In the genomic region with DNA sequence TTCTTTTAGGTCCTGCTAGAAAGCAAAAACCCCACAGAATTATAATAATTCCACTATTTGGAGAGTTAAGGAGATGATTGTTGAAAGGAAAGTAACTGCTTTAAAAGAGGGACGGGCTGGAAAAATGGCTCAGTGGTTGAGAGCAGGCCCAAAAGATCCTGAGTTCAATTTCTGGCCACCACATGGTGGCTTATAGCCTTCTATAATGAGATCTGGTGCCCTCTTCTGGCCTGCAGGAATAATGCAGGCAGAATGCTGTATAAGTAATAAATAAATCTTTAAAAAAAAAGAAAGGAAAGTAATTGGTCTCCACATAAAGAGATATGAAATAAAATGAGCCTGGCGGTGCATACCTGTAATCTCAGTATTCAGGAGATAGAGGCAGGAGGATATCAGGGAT, we compare ENCODE assay signal across 8 mouse cellular contexts. TPM values are rescaled to one million over a fixed set of nuclear protein-coding genes. Genes with fewer than 3 reads are reported as not detected.
DNase-seq lines count a peak whose midpoint lies in the region; ATAC-seq and TF ChIP-seq lines count a peak whose summit lies in the region.

No protein-coding gene starts in this region.

- H3K27ac ChIP-seq in kidney, adult 2 months (ENCODE audit: insufficient read depth, low read depth, low read length) = no peak overlapping the region
- no peak overlapping the region for H3K27ac ChIP-seq in kidney, embryonic 14.5 days (ENCODE audit: low read depth, low read length)
- no peak overlapping the region for H3K27ac ChIP-seq in limb, embryonic 10.5 days

- no peak for TF ChIP-seq POLR2A in kidney, adult 2 months (IDR thresholded peaks at IDR 0.05; ENCODE audit: low read depth, low read length)

- ATAC-seq in kidney, embryonic 14.5 days (ENCODE audit: low FRiP score, low TSS enrichment) = no peak
- ATAC-seq in granulocyte monocyte progenitor cell, adult 5-6 weeks (replicated peaks; ENCODE audit: poor library complexity, severe bottlenecking) = no peak

- peak; percentile 29; the same call in 1 of the 2 replicates for TF ChIP-seq CTCF in kidney, adult 2 months (conservative IDR thresholded peaks at IDR 0.05; ENCODE audit: insufficient read depth, insufficient read length, low read depth, low read length)
- peak; percentile 57 for TF ChIP-seq CTCF in E14TG2a.4 (conservative IDR thresholded peaks at IDR 0.05; ENCODE audit: low read length)

- H3K4me1 ChIP-seq in kidney, adult 2 months (ENCODE audit: control insufficient read depth, insufficient read depth, low read length) = peaks cover 2% of the 10 kb centered on the region; the same call in 1 of the 2 replicates
- no peaks in the 10 kb centered on the region; the same call in 1 of the 2 replicates for H3K4me1 ChIP-seq in kidney, embryonic 14.5 days (ENCODE audit: control insufficient read depth, insufficient read depth, low read length)
- H3K4me1 ChIP-seq in E14TG2a.4 (replicated peaks; ENCODE audit: low read depth, low read length) = peaks cover 31% of the 10 kb centered on the region
- 0 out of 2 replicates have a peak, but pooled peaks cover 5% of the 10 kb centered on the region for H3K4me1 ChIP-seq in limb, embryonic 10.5 days

- H3K9me3 ChIP-seq in kidney, embryonic 14.5 days (ENCODE audit: control insufficient read depth, low read length) = no peaks in the 10 kb centered on the region
- H3K9me3 ChIP-seq in E14TG2a.4 (ENCODE audit: low read length) = no peaks in the 10 kb centered on the region
- H3K9me3 ChIP-seq in limb, embryonic 10.5 days (replicated peaks) = no peaks in the 10 kb centered on the region

- peak; percentile 61 for DNase-seq in kidney, adult 2 months
- DNase-seq in adrenal gland, postnatal 25 days = peak; percentile 16
- DNase-seq in heart, adult 9 months (ENCODE audit: low spot score in 2 of 2) = peak; percentile 13 to 22
- DNase-seq in limb, embryonic 10.5 days (ENCODE audit: low spot score) = peak; percentile 40
- peak; percentile 39 for DNase-seq in right cerebral cortex, postnatal 4 days

- no peak overlapping the region for H3K4me2 ChIP-seq in kidney, embryonic 14.5 days (replicated peaks; ENCODE audit: low read depth, low read length)

- no peaks in the 10 kb centered on the region for H3K36me3 ChIP-seq in kidney, adult 2 months (ENCODE audit: control insufficient read depth, insufficient read depth, low read length)
- no peaks in the 10 kb centered on the region for H3K36me3 ChIP-seq in kidney, embryonic 14.5 days (ENCODE audit: control insufficient read depth, insufficient read depth, low read length)
- H3K36me3 ChIP-seq in E14TG2a.4 (ENCODE audit: insufficient read depth, low read length) = peaks cover 10% of the 10 kb centered on the region
- peaks cover 7% of the 10 kb centered on the region; the same call in 1 of the 2 replicates for H3K36me3 ChIP-seq in limb, embryonic 10.5 days

- no peaks in the 10 kb centered on the region for H3K27me3 ChIP-seq in kidney, adult 2 months (replicated peaks; ENCODE audit: control insufficient read depth, insufficient read depth, low read length)
- H3K27me3 ChIP-seq in kidney, embryonic 14.5 days (ENCODE audit: control insufficient read depth, insufficient read depth, low read length) = no peaks in the 10 kb centered on the region
- no peaks in the 10 kb centered on the region for H3K27me3 ChIP-seq in E14TG2a.4 (ENCODE audit: insufficient read depth, low read length)
- H3K27me3 ChIP-seq in limb, embryonic 10.5 days (ENCODE audit: low read depth, poor library complexity, severe bottlenecking) = peaks cover 36% of the 10 kb centered on the region

- H3K9ac ChIP-seq in kidney, embryonic 14.5 days (ENCODE audit: low read depth, low read length) = no peak overlapping the region

- no peak overlapping the region for H3K4me3 ChIP-seq in kidney, adult 2 months (ENCODE audit: insufficient read depth, low read depth, low read length)
- H3K4me3 ChIP-seq in kidney, embryonic 14.5 days (ENCODE audit: low read length) = no peak overlapping the region
- peak overlapping the region; percentile 71; the same call in 1 of the 2 replicates for H3K4me3 ChIP-seq in E14TG2a.4 (replicated peaks; ENCODE audit: low read length)
- H3K4me3 ChIP-seq in limb, embryonic 10.5 days = no peak overlapping the region

- whole genome bisulfite sequencing in kidney, adult 2 months = 15% methylated on average over 2 of the region's 2 CpGs
- 29% methylated on average over 2 of the region's 2 CpGs for WGBS in kidney, embryonic 14.5 days
- WGBS in limb, embryonic 10.5 days = 17% methylated on average over 2 of the region's 2 CpGs

RNA-seq across cellular contexts. Expression of a gene that starts 1.5 kb away (rescaled TPM):
- polyA plus RNA-seq in kidney, adult 2 months (2012; rRNA removed) = 11.8 and 16.4 TPM in 2 replicates
- polyA plus RNA-seq in kidney, embryonic 14.5 days (2014; fragmentation: Nextera tagmentation; extraction: Ambion mirVana) = 52.9 and 73.0 TPM in 2 replicates
- total RNA-seq in adrenal gland, postnatal 25 days (2021) = 43.5 and 50.5 TPM in 2 replicates
- polyA plus RNA-seq in limb, embryonic 10.5 days (2016; fragmentation: Nextera tagmentation; extraction: Ambion mirVana) = 41.6 and 51.5 TPM in 2 replicates
- 67.4 and 69.3 TPM in 2 replicates for total RNA-seq in granulocyte monocyte progenitor cell, adult 5-6 weeks (2014; fragmentation: Nextera tagmentation)
- 107 and 136 TPM in 2 replicates for total RNA-seq in granulocyte monocyte progenitor cell, adult 5-6 weeks (2017)

RNA-seq across cellular contexts. Expression of a gene that starts 2.3 kb away (rescaled TPM):
- polyA plus RNA-seq in kidney, adult 2 months (2012; rRNA removed) = 532 and 542 TPM in 2 replicates
- 425 and 672 TPM in 2 replicates for polyA plus RNA-seq in kidney, embryonic 14.5 days (2014; fragmentation: Nextera tagmentation; extraction: Ambion mirVana)
- total RNA-seq in adrenal gland, postnatal 25 days (2021) = 355 and 360 TPM in 2 replicates
- 335 and 385 TPM in 2 replicates for polyA plus RNA-seq in limb, embryonic 10.5 days (2016; fragmentation: Nextera tagmentation; extraction: Ambion mirVana)
- total RNA-seq in granulocyte monocyte progenitor cell, adult 5-6 weeks (2014; fragmentation: Nextera tagmentation) = 400 and 470 TPM in 2 replicates
- total RNA-seq in granulocyte monocyte progenitor cell, adult 5-6 weeks (2017) = 522 and 568 TPM in 2 replicates

RNA-seq across cellular contexts. Expression of a gene that starts 13.9 kb away (rescaled TPM):
- 4.4 and 5.0 TPM in 2 replicates for polyA plus RNA-seq in kidney, adult 2 months (2012; rRNA removed)
- polyA plus RNA-seq in kidney, embryonic 14.5 days (2014; fragmentation: Nextera tagmentation; extraction: Ambion mirVana) = 15.8 and 37.8 TPM in 2 replicates
- total RNA-seq in adrenal gland, postnatal 25 days (2021) = 43.6 and 44.9 TPM in 2 replicates
- 27.4 and 34.6 TPM in 2 replicates for polyA plus RNA-seq in limb, embryonic 10.5 days (2016; fragmentation: Nextera tagmentation; extraction: Ambion mirVana)
- total RNA-seq in granulocyte monocyte progenitor cell, adult 5-6 weeks (2014; fragmentation: Nextera tagmentation) = 3.0 and 3.1 TPM in 2 replicates
- total RNA-seq in granulocyte monocyte progenitor cell, adult 5-6 weeks (2017) = 3.1 and 5.9 TPM in 2 replicates
